Mouse (Mus musculus) hindbrain, postnatal 0 days (tissue): ENCODE measurements around the gene Tbx21. TPM values are rescaled to one million over a fixed set of nuclear protein-coding genes. Genes with fewer than 3 reads are reported as not detected.

Experiments used
- ATAC-seq: fragments of 200-750 bp; cut with Nextera tagmentation; 2 replicates; pipeline ENCODE4 v1.8.0; 2017; ENCODE audit warnings: mild to moderate bottlenecking, moderate TSS enrichment, moderate library complexity
- DNase-seq: peaks from one replicate; pipeline ENCODE4 v3.0.0-alpha.2; 2015; ENCODE audit warnings: low spot score
- H3K27ac ChIP-seq: fragments of 300-500 bp; sonication (generic); 2 replicates; pipeline ENCODE4 v1.5.1; 2014; ENCODE audit warnings: mild to moderate bottlenecking
- H3K27me3 ChIP-seq: fragments of 300-500 bp; sonication (generic); 2 replicates; pipeline ENCODE4 v1.6.1; 2014; ENCODE audit warnings: low read length, mixed read lengths; ENCODE audit not compliant: insufficient read depth
- H3K36me3 ChIP-seq: fragments of 300-500 bp; sonication (generic); 2 replicates; pipeline ENCODE4 v1.6.1; 2014; ENCODE audit warnings: low read length, mixed read lengths; ENCODE audit not compliant: insufficient read depth
- H3K4me1 ChIP-seq: fragments of 300-500 bp; sonication (generic); 2 replicates; pipeline ENCODE4 v1.6.1; 2014; ENCODE audit warnings: antibody characterized with exemption, low read length, mixed read lengths; ENCODE audit not compliant: insufficient read depth
- H3K4me2 ChIP-seq: fragments of 300-500 bp; sonication (generic); 2 replicates; pipeline ENCODE4 v1.6.1; 2014; ENCODE audit warnings: low read depth, mild to moderate bottlenecking, low read length, moderate library complexity, mixed read lengths
- H3K4me3 ChIP-seq: fragments of 300-500 bp; sonication (generic); 2 replicates; pipeline ENCODE4 v1.5.1; 2014; ENCODE audit warnings: low read length
- H3K9ac ChIP-seq: fragments of 300-500 bp; sonication (generic); replicated peaks from 2 replicates; pipeline ENCODE4 v1.6.1; 2014; ENCODE audit warnings: mild to moderate bottlenecking, low read length, moderate library complexity, mixed read lengths
- H3K9me3 ChIP-seq: fragments of 300-500 bp; sonication (generic); 2 replicates; pipeline ENCODE4 v1.6.1; 2016; ENCODE audit warnings: low read length, mixed read lengths
- CTCF ChIP-seq: IDR thresholded peaks from 2 replicates; pipeline ENCODE4 v1.5.1; 2016; ENCODE audit warnings: antibody characterized with exemption, control low read depth, low read depth
- WGBS: fragments of 180-500 bp; shearing (Covaris S2); extraction: QIAGEN DNeasy Blood & Tissue Kit; methylation state at CpG from one replicate; pipeline ENCODE4 v1.1.7; 2014; 5-methylcytosine and 5-hydroxymethylcytosine counted together
- polyA plus RNA-seq: library from polyadenylated mRNA; unstranded; fragments of >200 nt; fragmentation: Nextera tagmentation; extraction: Ambion mirVana; gene quantifications from 2 replicates; pipeline ENCODE4 v1.2.1, GENCODE M21; 2015
- total RNA-seq: library from RNA; depleted of rRNA; stranded (reverse); fragments of >200 nt; gene quantifications from 2 replicates; pipeline ENCODE4 v1.2.3, GENCODE M21; 2014; rRNA removed

The Tbx21 gene
- total RNA-seq (0.89 TPM in 1 of 2 replicates, not detected in the other), polyA plus RNA-seq (0.11 and 0.16 TPM in 2 replicates)

DNA sequence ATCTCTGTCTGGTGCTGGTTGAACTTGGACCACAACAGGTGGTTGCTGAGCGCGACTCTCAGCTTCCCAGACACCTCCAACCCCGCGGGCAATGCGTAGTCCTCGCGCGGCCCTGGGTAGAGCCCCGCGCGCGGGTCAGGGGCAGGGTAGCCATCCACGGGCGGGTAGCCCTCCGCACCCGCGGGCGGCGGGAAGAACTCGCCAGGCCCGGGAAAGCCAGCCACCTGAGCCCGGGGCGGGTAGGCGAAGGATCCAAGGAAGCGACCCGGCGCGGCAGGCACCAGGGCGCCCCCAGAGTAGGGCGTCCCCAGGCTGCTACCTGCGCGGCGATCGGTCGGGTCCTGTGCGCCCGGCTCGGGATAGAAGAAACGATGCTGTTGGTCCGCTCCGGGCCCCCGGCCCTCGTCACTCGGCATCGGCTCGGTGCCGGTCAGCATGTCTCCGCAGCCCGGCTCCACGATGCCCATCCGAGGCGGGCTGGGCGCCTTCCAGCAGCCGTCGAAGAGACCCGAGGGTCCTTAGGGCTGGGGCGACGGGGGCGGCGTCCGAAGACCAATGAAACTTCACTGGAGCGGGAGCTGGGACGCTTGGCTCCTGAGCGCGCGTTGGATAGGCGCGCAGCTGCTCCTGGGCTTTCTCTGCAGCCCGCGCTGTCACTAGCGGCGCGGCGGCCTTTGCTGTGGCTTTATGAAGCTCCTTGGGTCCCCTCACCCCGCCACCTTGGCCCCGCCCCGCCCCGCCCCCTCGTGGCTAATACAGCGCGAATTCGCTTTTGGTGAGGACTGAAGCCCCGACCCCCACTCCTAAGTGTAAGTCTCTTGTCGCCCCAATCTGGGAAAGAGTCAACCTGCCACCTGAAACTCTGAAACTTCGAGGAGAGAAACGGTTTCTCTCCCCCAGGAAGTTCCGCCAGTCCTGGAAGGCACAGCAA, at the start of gene Tbx21:
Tbx21 (minus strand) TSS at position 661 of the 931 bp plus-strand sequence.
- Histone ChIP-seq H3K9ac (0 out of 2 replicates have a peak within 1 kb of the TSS, but pooled peaks have one; percentile 17), H3K27me3 (peaks cover 39% of the 10 kb centered on the region), H3K4me3 (peak within 1 kb of the TSS; percentile 36)

DNA sequence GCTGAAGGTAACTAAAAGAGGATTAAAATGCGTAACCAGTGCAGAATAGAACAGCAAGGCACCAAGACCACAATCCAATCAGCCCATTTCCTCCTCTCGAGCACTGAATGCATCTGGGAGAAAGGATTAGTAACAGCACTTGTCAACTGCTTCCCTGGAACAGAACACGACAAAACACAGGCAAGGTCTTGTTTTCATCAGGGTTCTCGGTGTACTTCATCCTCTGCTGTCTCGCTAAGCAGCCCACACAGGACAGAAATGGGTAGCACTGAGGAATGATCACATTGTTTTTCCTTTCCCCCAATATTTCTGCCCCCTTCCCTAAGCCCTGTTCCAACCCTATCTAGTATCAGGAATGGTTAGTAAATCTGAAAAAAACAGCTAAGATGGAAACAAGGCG, 45.2 kb upstream of the Tbx21 start:
- no peak overlapping the region for H3K4me3 ChIP-seq
- no peak for TF ChIP-seq CTCF
- ATAC-seq (no peak), DNase-seq (no peak)
- no peaks in the 10 kb centered on the region for H3K27me3 ChIP-seq
- H3K4me1 ChIP-seq, result no peaks in the 10 kb centered on the region
- no peak overlapping the region for H3K27ac ChIP-seq
- no peaks in the 10 kb centered on the region for H3K9me3 ChIP-seq
- 57% methylated on average over 6 of the region's 6 CpGs for WGBS
- no peak overlapping the region for H3K9ac ChIP-seq
- peaks cover 62% of the 10 kb centered on the region for H3K36me3 ChIP-seq
- H3K4me2 ChIP-seq, result no peak overlapping the region

More for the DNA sequence above, at the start of gene Tbx21:
- 1% methylated on average over 86 of the region's 87 CpGs for WGBS
- peaks cover 5% of the 10 kb centered on the region; the same call in 1 of the 2 replicates for H3K4me1 ChIP-seq
- no peak for TF ChIP-seq CTCF
- ATAC-seq (0 out of 2 replicates have a peak, but pooled peaks have one; percentile 27), DNase-seq (no peak)
- peak within 1 kb of the TSS; percentile 57 for H3K4me2 ChIP-seq
- H3K9me3 ChIP-seq, result no peaks in the 10 kb centered on the region
- no peak within 1 kb of the TSS for H3K27ac ChIP-seq
- no peaks in the 10 kb centered on the region for H3K36me3 ChIP-seq

DNA sequence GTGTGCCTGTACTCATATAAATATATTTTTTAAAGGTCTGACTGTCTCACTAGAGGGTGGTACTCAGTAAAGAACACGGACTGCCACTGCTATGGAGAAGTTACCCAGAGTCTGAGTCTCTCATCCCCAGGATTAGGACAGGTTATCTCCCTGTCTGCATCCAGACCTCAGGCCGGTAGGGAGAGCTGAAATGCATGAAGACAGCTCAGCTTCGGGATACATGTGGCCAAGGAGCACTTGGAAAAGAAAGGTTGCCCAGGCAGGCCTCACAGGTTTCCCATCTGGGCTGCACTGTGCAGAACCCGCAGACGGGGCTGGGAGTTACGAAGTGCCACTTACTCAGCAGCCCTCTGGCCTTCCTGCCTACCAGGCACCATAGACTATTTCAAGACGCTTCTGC, 41.9 kb upstream of the Tbx21 start:
- no peaks in the 10 kb centered on the region for H3K27me3 ChIP-seq
- H3K9me3 ChIP-seq, result no peaks in the 10 kb centered on the region
- WGBS, result 76% methylated on average over 7 of the region's 7 CpGs
- H3K4me2 ChIP-seq, result no peak overlapping the region
- no peak for DNase-seq
- no peak overlapping the region for H3K9ac ChIP-seq
- H3K27ac ChIP-seq, result peak overlapping the region; percentile 32; the same call in 1 of the 2 replicates
- H3K36me3 ChIP-seq, result peaks cover 31% of the 10 kb centered on the region
- H3K4me3 ChIP-seq, result no peak overlapping the region
- TF ChIP-seq CTCF, result no peak
- H3K4me1 ChIP-seq, result peaks cover 10% of the 10 kb centered on the region
- no peak for ATAC-seq

DNA sequence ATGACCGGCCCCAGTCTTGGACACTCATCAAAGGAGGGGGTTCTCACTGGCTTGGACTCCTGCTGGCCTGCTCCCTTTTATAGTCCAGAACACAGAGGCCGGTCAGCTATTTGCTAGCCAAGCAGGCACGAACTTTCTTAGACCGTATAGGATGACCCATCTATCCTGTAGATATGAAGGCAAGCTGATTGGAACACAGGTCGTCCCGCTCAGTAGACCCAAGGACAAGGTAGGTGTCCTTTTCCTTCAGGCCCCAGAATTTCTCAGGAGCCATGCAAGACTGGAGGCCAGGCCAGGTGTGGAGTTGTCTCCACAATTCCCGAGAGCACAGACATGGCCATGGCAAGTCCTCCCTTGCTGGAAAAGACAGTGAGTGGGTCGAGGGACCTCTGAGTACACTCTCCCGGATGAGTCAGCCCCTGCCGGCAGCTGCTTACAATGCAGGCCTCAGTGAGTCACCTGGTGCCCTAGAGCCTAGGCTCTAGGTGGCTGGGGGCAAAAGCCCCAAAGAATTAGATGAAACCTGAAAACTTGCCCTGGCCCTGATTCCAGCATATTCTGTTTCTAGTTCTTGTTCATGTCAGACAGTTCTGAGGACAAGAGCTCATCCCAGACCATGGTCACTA, 37.6 kb upstream of the Tbx21 start:
- ATAC-seq (no peak), DNase-seq (peak; percentile 43)
- 21% methylated on average over 10 of the region's 10 CpGs for WGBS
- peaks cover 21% of the 10 kb centered on the region for H3K4me1 ChIP-seq
- H3K27ac ChIP-seq, result peak overlapping the region; percentile 93
- peak overlapping the region; percentile 73; the same call in 1 of the 2 replicates for H3K4me3 ChIP-seq
- H3K4me2 ChIP-seq, result peak overlapping the region; percentile 76
- H3K9me3 ChIP-seq, result no peaks in the 10 kb centered on the region
- H3K36me3 ChIP-seq, result 0 out of 2 replicates have a peak, but pooled peaks cover 8% of the 10 kb centered on the region
- no peaks in the 10 kb centered on the region for H3K27me3 ChIP-seq
- peak; percentile 41 for TF ChIP-seq CTCF
- H3K9ac ChIP-seq, result peak overlapping the region; percentile 37

DNA sequence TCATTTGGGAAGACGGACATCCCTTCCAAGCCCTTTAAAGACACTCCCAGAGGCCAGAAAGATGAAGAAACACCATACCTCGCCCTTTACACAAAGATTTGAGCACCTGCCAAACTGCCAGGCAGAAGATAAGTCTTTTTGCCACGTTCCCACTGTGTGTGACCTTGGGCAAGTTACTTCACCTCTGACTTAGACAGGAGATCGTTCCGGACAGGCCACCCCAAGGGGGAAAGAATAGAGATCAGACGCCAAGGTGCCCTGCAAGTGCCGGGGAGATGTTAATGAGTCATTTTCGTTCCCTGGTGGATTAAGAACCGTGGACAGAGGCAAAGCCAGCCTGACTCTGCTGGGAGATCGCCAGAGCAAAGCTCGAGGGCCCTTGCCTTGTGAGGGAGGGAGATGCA, 36.9 kb upstream of the Tbx21 start:
- peak overlapping the region; percentile 84 for H3K9ac ChIP-seq
- H3K36me3 ChIP-seq, result 0 out of 2 replicates have a peak, but pooled peaks cover 9% of the 10 kb centered on the region
- no peak for TF ChIP-seq CTCF
- peaks cover 21% of the 10 kb centered on the region for H3K4me1 ChIP-seq
- DNase-seq, result peak; percentile 61
- under 1% methylated on average over 11 of the region's 11 CpGs for WGBS
- peak overlapping the region; percentile 76 for H3K4me2 ChIP-seq
- H3K27me3 ChIP-seq, result no peaks in the 10 kb centered on the region
- peak overlapping the region; percentile 93 for H3K27ac ChIP-seq
- H3K9me3 ChIP-seq, result no peaks in the 10 kb centered on the region
- ATAC-seq, result no peak
- H3K4me3 ChIP-seq, result peak overlapping the region; percentile 73

DNA sequence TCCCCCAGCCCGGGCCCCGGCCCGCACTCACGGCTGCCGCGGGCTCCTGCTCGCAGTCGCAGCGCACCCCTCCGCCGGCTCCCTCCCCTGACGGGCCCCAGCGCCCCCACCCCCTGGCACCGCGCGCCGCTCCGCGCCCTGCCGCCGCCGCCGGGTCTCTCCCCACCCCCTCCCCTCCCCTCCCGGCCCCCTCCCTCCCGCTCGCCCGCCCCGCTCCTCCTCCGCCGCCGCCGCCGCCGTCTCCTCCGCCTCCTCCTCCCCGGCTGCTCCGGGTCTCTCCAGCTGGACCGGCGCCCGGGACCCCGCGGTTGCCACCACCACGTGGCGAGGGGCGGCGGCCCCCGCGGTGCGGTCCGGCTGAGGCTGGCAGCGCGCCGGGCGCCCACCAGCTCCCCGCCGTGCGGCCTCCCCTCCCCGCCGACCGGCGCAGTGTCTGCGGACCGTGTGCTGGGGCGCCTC, 36.2 kb upstream of the Tbx21 start, which contains the start of gene Tbkbp1:
Tbkbp1 (minus strand) TSS at position 153 of the 459 bp plus-strand sequence.
- 2% methylated on average over 32 of the region's 64 CpGs for WGBS
- peaks cover 21% of the 10 kb centered on the region for H3K4me1 ChIP-seq
- peak; percentile 62 for DNase-seq
- H3K4me3 ChIP-seq, result peak within 1 kb of the TSS; percentile 73
- H3K36me3 ChIP-seq, result 0 out of 2 replicates have a peak, but pooled peaks cover 9% of the 10 kb centered on the region
- H3K27ac ChIP-seq, result peak within 1 kb of the TSS; percentile 93
- H3K4me2 ChIP-seq, result peak within 1 kb of the TSS; percentile 76
- H3K9ac ChIP-seq, result peak within 1 kb of the TSS; percentile 84
- no peaks in the 10 kb centered on the region for H3K9me3 ChIP-seq
- no peak for TF ChIP-seq CTCF
- H3K27me3 ChIP-seq, result no peaks in the 10 kb centered on the region
- ATAC-seq, result peak; percentile 27; the same call in 1 of the 2 replicates
